Mouse (Mus musculus) forebrain, embryonic 14.5 days (tissue): ENCODE results near the gene Ppm1l. TPM values are rescaled to one million over a fixed set of nuclear protein-coding genes. Genes with fewer than 3 reads are reported as not detected.

ENCODE experiments used
- ATAC-seq: fragments of 200-750 bp; cut with Nextera tagmentation; 2 replicates; pipeline ENCODE4 v1.8.0; 2017; ENCODE audit warnings: mild to moderate bottlenecking, moderate library complexity
- DNase-seq: peaks from one replicate; pipeline ENCODE4 v3.0.0-alpha.2; 2015; ENCODE audit warnings: low spot score
- H3K27ac ChIP-seq: fragments of 300-500 bp; sonication (generic); 2 replicates; pipeline ENCODE4 v1.5.1; 2014; ENCODE audit warnings: low read depth, mild to moderate bottlenecking, control low read depth, low read length, moderate library complexity
- H3K27me3 ChIP-seq: fragments of 300-500 bp; sonication (generic); replicated peaks from 2 replicates; pipeline ENCODE4 v1.6.1; 2014; ENCODE audit warnings: low read length, control low read depth, mixed read lengths; ENCODE audit not compliant: control insufficient read depth, insufficient read depth
- H3K36me3 ChIP-seq: fragments of 300-500 bp; sonication (generic); 2 replicates; pipeline ENCODE4 v1.6.1; 2014; ENCODE audit warnings: low read length, control low read depth; ENCODE audit not compliant: control insufficient read depth, insufficient read depth
- H3K4me1 ChIP-seq: fragments of 300-500 bp; sonication (generic); 2 replicates; pipeline ENCODE4 v1.6.1; 2014; ENCODE audit warnings: antibody characterized with exemption, low read length, control low read depth; ENCODE audit not compliant: control insufficient read depth, insufficient read depth
- H3K4me2 ChIP-seq: fragments of 300-500 bp; sonication (generic); 2 replicates; pipeline ENCODE4 v1.6.1; 2014; ENCODE audit warnings: mild to moderate bottlenecking, control low read depth, low read length
- H3K4me3 ChIP-seq: fragments of 300-500 bp; sonication (generic); 2 replicates; pipeline ENCODE4 v1.5.1; 2014; ENCODE audit warnings: low read depth, low read length, control low read depth
- H3K9ac ChIP-seq: fragments of 300-500 bp; sonication (generic); 2 replicates; pipeline ENCODE4 v1.6.1; 2014; ENCODE audit warnings: mild to moderate bottlenecking, low read length, control low read depth, moderate library complexity
- H3K9me3 ChIP-seq: fragments of 300-500 bp; sonication (generic); replicated peaks from 2 replicates; pipeline ENCODE4 v1.6.1; 2016; ENCODE audit warnings: low read length, control low read depth, mixed read lengths; ENCODE audit not compliant: control insufficient read depth
- WGBS: fragments of 180-500 bp; shearing (Covaris S2); extraction: QIAGEN DNeasy Blood & Tissue Kit; methylation state at CpG from one replicate; pipeline ENCODE4 v1.1.7; 2014; 5-methylcytosine and 5-hydroxymethylcytosine counted together
- polyA plus RNA-seq: library from polyadenylated mRNA; unstranded; fragments of >200 nt; fragmentation: Nextera tagmentation; extraction: Ambion mirVana; gene quantifications from 2 replicates; pipeline ENCODE4 v1.2.1, GENCODE M21; 2014

The Ppm1l gene
- polyA plus RNA-seq, result 16.5 and 20.7 TPM in 2 replicates

- Histone ChIP-seq H3K27me3 (no peaks in the 10 kb centered on the region), H3K36me3 (no peaks in the 10 kb centered on the region), H3K9me3 (no peaks in the 10 kb centered on the region), H3K4me2 (peak within 1 kb of the TSS; percentile 71), H3K4me3 (peak within 1 kb of the TSS; percentile 86), H3K27ac (peak within 1 kb of the TSS; percentile 91), H3K4me1 (peaks cover 18% of the 10 kb centered on the region), H3K9ac (peak within 1 kb of the TSS; percentile 95)
- ATAC-seq (peak; percentile 98), DNase-seq (peak; percentile 97)
- WGBS, result under 1% methylated on average over 60 of the region's 80 CpGs
Measured at GRCm38 (mm10) chr3:69316391-69317195, at the start of gene Ppm1l. Ppm1l (plus strand) TSS chr3:69316861.

- H3K27ac ChIP-seq, result no peak overlapping the region
- H3K4me3 ChIP-seq, result no peak overlapping the region
- peaks cover 13% of the 10 kb centered on the region for H3K4me1 ChIP-seq
- H3K9me3 ChIP-seq, result no peaks in the 10 kb centered on the region
- WGBS, result 75% methylated on average over 7 of the region's 7 CpGs
- H3K9ac ChIP-seq, result no peak overlapping the region
- no peaks in the 10 kb centered on the region for H3K36me3 ChIP-seq
- no peak overlapping the region for H3K4me2 ChIP-seq
- no peaks in the 10 kb centered on the region for H3K27me3 ChIP-seq
- no peak for DNase-seq
- ATAC-seq, result no peak
Measured at GRCm38 (mm10) chr3:69271812-69272211, 44.8 kb upstream of the Ppm1l start.

- 79% methylated on average over 16 of the region's 16 CpGs for WGBS
- Histone ChIP-seq H3K27me3 (no peaks in the 10 kb centered on the region), H3K4me2 (no peak overlapping the region), H3K9ac (peak overlapping the region; percentile 40), H3K36me3 (no peaks in the 10 kb centered on the region), H3K27ac (peak overlapping the region; percentile 52; the same call in 1 of the 2 replicates), H3K9me3 (no peaks in the 10 kb centered on the region), H3K4me1 (peaks cover 13% of the 10 kb centered on the region), H3K4me3 (no peak overlapping the region)
- peak; percentile 51 for ATAC-seq
- no peak for DNase-seq
Measured at GRCm38 (mm10) chr3:69274018-69274663, 42.5 kb upstream of the Ppm1l start.

GRCm38 (mm10) chr3:69274664-69275312 lies 41.9 kb upstream of the Ppm1l start:
- peak overlapping the region; percentile 40 for H3K9ac ChIP-seq
- H3K27ac ChIP-seq, result peak overlapping the region; percentile 52
- no peak overlapping the region for H3K4me3 ChIP-seq
- no peaks in the 10 kb centered on the region for H3K9me3 ChIP-seq
- no peaks in the 10 kb centered on the region for H3K27me3 ChIP-seq
- peak; percentile 89 for DNase-seq
- no peak overlapping the region for H3K4me2 ChIP-seq
- WGBS, result 40% methylated on average over 15 of the region's 15 CpGs
- H3K4me1 ChIP-seq, result peaks cover 13% of the 10 kb centered on the region
- ATAC-seq, result peak; percentile 92
- H3K36me3 ChIP-seq, result no peaks in the 10 kb centered on the region

GRCm38 (mm10) chr3:69278648-69279047 lies 38.0 kb upstream of the Ppm1l start:
- Histone ChIP-seq H3K4me3 (no peak overlapping the region), H3K27ac (no peak overlapping the region), H3K27me3 (no peaks in the 10 kb centered on the region), H3K4me2 (no peak overlapping the region), H3K4me1 (peaks cover 25% of the 10 kb centered on the region), H3K36me3 (no peaks in the 10 kb centered on the region), H3K9ac (no peak overlapping the region), H3K9me3 (no peaks in the 10 kb centered on the region)
- 92% methylated on average over 6 of the region's 6 CpGs for WGBS
- DNase-seq (no peak), ATAC-seq (no peak)

- no peaks in the 10 kb centered on the region for H3K36me3 ChIP-seq
- H3K4me2 ChIP-seq, result no peak overlapping the region
- H3K27ac ChIP-seq, result no peak overlapping the region
- no peak overlapping the region for H3K4me3 ChIP-seq
- H3K9ac ChIP-seq, result no peak overlapping the region
- H3K27me3 ChIP-seq, result no peaks in the 10 kb centered on the region
- no peaks in the 10 kb centered on the region for H3K9me3 ChIP-seq
- no peak for ATAC-seq
- peak; percentile 72 for DNase-seq
- peaks cover 14% of the 10 kb centered on the region for H3K4me1 ChIP-seq
- WGBS, result 36% methylated on average over 9 of the region's 9 CpGs
Measured at GRCm38 (mm10) chr3:69282406-69282805, 34.3 kb upstream of the Ppm1l start.

GRCm38 (mm10) chr3:69283085-69283847 lies 33.4 kb upstream of the Ppm1l start:
- H3K36me3 ChIP-seq, result no peaks in the 10 kb centered on the region
- ATAC-seq (peak; percentile 76; the same call in 1 of the 2 replicates), DNase-seq (peak; percentile 74)
- no peaks in the 10 kb centered on the region for H3K27me3 ChIP-seq
- 16% methylated on average over 7 of the region's 7 CpGs for WGBS
- no peaks in the 10 kb centered on the region for H3K9me3 ChIP-seq
- H3K4me1 ChIP-seq, result peaks cover 14% of the 10 kb centered on the region
- no peak overlapping the region for H3K4me2 ChIP-seq
- no peak overlapping the region for H3K27ac ChIP-seq
- no peak overlapping the region for H3K4me3 ChIP-seq
- H3K9ac ChIP-seq, result no peak overlapping the region

- Histone ChIP-seq H3K4me2 (peak overlapping the region; percentile 36), H3K27me3 (no peaks in the 10 kb centered on the region), H3K36me3 (no peaks in the 10 kb centered on the region), H3K4me3 (peak overlapping the region; percentile 6; the same call in 1 of the 2 replicates), H3K9me3 (no peaks in the 10 kb centered on the region), H3K27ac (peak overlapping the region; percentile 39; the same call in 1 of the 2 replicates), H3K4me1 (peaks cover 5% of the 10 kb centered on the region; the same call in 1 of the 2 replicates), H3K9ac (no peak overlapping the region)
- peak; percentile 92 for ATAC-seq
- WGBS, result 30% methylated on average over 14 of the region's 14 CpGs
- DNase-seq, result peak; percentile 91
Measured at GRCm38 (mm10) chr3:69289833-69290232, 26.8 kb upstream of the Ppm1l start.
